Mouse (Mus musculus) pancreas, adult 10 weeks (tissue): ENCODE results near the gene Fam84b. TPM values are rescaled to one million over a fixed set of nuclear protein-coding genes. Genes with fewer than 3 reads are reported as not detected.

Experiments used
- polyA plus RNA-seq: library from polyadenylated mRNA; stranded (reverse); fragments of 350-450 nt; fragmentation: Illumina TruSeq; extraction: RNeasy Lipid Tissue Mini Kit (QIAGEN cat#74804); gene quantifications from one replicate; pipeline ENCODE4 v1.2.3, GENCODE M21; 2015; ENCODE audit warnings: low read depth, low replicate concordance; ENCODE audit not compliant: insufficient read depth

The Fam84b gene
- polyA plus RNA-seq: 5.3 TPM

GRCm38 (mm10) chr15:60853231-60853999, at the start of gene Fam84b:
Gene Fam84b, minus strand, starts transcription at chr15:60853778.

Other genes with a start within 250 kb of the Fam84b start
- not detected for gene A1bg, start 69.2 kb upstream of the Fam84b start, polyA plus RNA-seq